Mouse (Mus musculus): ENCODE results near the gene Caskin1. TPM values are rescaled to one million over a fixed set of nuclear protein-coding genes. Genes with fewer than 3 reads are reported as not detected.

Gene Caskin1
- polyA plus RNA-seq, 1 experiment from 2014 or later, result 1.5 TPM

GRCm38 (mm10) chr17:24489265-24490030, 1.0 kb downstream of the Caskin1 start:
- Histone ChIP-seq H3K9ac (replicated peaks; ENCODE audit: low read length) (peak overlapping the region; percentile 80), H3K36me3 (ENCODE audit: insufficient read depth, low read length) (no peaks in the 10 kb centered on the region), H3K4me1 (ENCODE audit: insufficient read depth, low read length) (peaks cover 8% of the 10 kb centered on the region), H3K4me2 (replicated peaks; ENCODE audit: low read depth, low read length) (peak overlapping the region; percentile 98), H3K9me3 (ENCODE audit: low read length) (no peaks in the 10 kb centered on the region), H3K27ac (ENCODE audit: low read length) (no peak overlapping the region), H3K27me3 (ENCODE audit: insufficient read depth, low read length) (peaks cover 24% of the 10 kb centered on the region), H3K4me3 (ENCODE audit: low read length) (peak overlapping the region; percentile 71)
- ATAC-seq (ENCODE audit: low FRiP score, low TSS enrichment), result 0 out of 2 replicates have a peak, but pooled peaks have one; percentile 7
- 19% methylated on average over 19 of the region's 19 CpGs for WGBS

- H3K9me3 ChIP-seq (ENCODE audit: low read length), result no peaks in the 10 kb centered on the region
- no peak overlapping the region for H3K4me3 ChIP-seq (ENCODE audit: low read length)
- H3K36me3 ChIP-seq (ENCODE audit: insufficient read depth, low read length), result no peaks in the 10 kb centered on the region
- 70% methylated on average over 4 of the region's 4 CpGs for WGBS
- H3K9ac ChIP-seq (replicated peaks; ENCODE audit: low read length), result no peak overlapping the region
- no peak overlapping the region for H3K4me2 ChIP-seq (replicated peaks; ENCODE audit: low read depth, low read length)
- no peak for ATAC-seq (ENCODE audit: low FRiP score, low TSS enrichment)
- peaks cover 24% of the 10 kb centered on the region for H3K27me3 ChIP-seq (ENCODE audit: insufficient read depth, low read length)
- no peak overlapping the region for H3K27ac ChIP-seq (ENCODE audit: low read length)
- H3K4me1 ChIP-seq (ENCODE audit: insufficient read depth, low read length), result peaks cover 8% of the 10 kb centered on the region
These were observed 2.0 kb downstream of the Caskin1 start for GRCm38 (mm10) chr17:24490399-24490798.

- ATAC-seq (ENCODE audit: low FRiP score, low TSS enrichment), result no peak
- Histone ChIP-seq H3K9ac (replicated peaks; ENCODE audit: low read length) (no peak overlapping the region), H3K27me3 (ENCODE audit: insufficient read depth, low read length) (peaks cover 6% of the 10 kb centered on the region), H3K36me3 (ENCODE audit: insufficient read depth, low read length) (no peaks in the 10 kb centered on the region), H3K4me3 (ENCODE audit: low read length) (no peak overlapping the region), H3K9me3 (ENCODE audit: low read length) (no peaks in the 10 kb centered on the region), H3K4me2 (replicated peaks; ENCODE audit: low read depth, low read length) (no peak overlapping the region), H3K27ac (ENCODE audit: low read length) (no peak overlapping the region), H3K4me1 (ENCODE audit: insufficient read depth, low read length) (no peaks in the 10 kb centered on the region)
- WGBS, result 46% methylated on average over 2 of the region's 2 CpGs
These were observed 6.4 kb downstream of the Caskin1 start for GRCm38 (mm10) chr17:24494627-24495335.

DNA sequence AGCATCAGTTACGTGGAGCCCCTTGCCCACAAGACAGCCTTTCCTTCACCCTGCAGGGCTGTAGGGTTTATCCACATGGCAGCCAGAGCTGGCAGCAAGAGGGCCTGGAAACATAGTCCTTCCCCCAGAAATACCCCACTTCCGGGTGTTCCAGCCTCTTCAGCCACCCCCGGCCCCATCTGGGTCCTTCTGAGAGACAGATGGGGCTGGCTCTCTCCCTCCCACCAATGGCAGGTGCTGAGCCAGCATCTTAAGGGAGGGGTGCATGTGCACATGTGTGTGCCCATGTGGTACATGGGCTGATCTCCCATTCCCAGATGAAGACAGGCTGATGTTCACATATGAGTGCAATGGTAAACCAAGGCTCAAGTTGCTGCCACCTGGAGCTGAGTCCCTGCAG, 7.0 kb downstream of the Caskin1 start:
- Histone ChIP-seq H3K4me3 (ENCODE audit: low read length) (no peak overlapping the region), H3K36me3 (ENCODE audit: insufficient read depth, low read length) (no peaks in the 10 kb centered on the region), H3K27me3 (ENCODE audit: insufficient read depth, low read length) (no peaks in the 10 kb centered on the region; the same call in 1 of the 2 replicates), H3K9me3 (ENCODE audit: low read length) (no peaks in the 10 kb centered on the region), H3K9ac (replicated peaks; ENCODE audit: low read length) (no peak overlapping the region), H3K4me2 (replicated peaks; ENCODE audit: low read depth, low read length) (no peak overlapping the region), H3K4me1 (ENCODE audit: insufficient read depth, low read length) (no peaks in the 10 kb centered on the region), H3K27ac (ENCODE audit: low read length) (no peak overlapping the region)
- WGBS, result 74% methylated on average over 3 of the region's 3 CpGs
- no peak for ATAC-seq (ENCODE audit: low FRiP score, low TSS enrichment)

GRCm38 (mm10) chr17:24496026-24496425, 7.6 kb downstream of the Caskin1 start:
- H3K4me3 ChIP-seq (ENCODE audit: low read length), result no peak overlapping the region
- WGBS, result 93% methylated on average over 1 of the region's 1 CpGs
- no peak overlapping the region for H3K27ac ChIP-seq (ENCODE audit: low read length)
- no peaks in the 10 kb centered on the region for H3K9me3 ChIP-seq (ENCODE audit: low read length)
- H3K4me1 ChIP-seq (ENCODE audit: insufficient read depth, low read length), result no peaks in the 10 kb centered on the region
- H3K27me3 ChIP-seq (ENCODE audit: insufficient read depth, low read length), result no peaks in the 10 kb centered on the region
- H3K36me3 ChIP-seq (ENCODE audit: insufficient read depth, low read length), result no peaks in the 10 kb centered on the region
- ATAC-seq (ENCODE audit: low FRiP score, low TSS enrichment), result no peak
- no peak overlapping the region for H3K4me2 ChIP-seq (replicated peaks; ENCODE audit: low read depth, low read length)
- no peak overlapping the region for H3K9ac ChIP-seq (replicated peaks; ENCODE audit: low read length)

- Histone ChIP-seq H3K4me1 (ENCODE audit: insufficient read depth, low read length) (0 out of 2 replicates have a peak, but pooled peaks cover 4% of the 10 kb centered on the region), H3K27ac (ENCODE audit: low read length) (no peak overlapping the region), H3K9me3 (ENCODE audit: low read length) (no peaks in the 10 kb centered on the region), H3K36me3 (ENCODE audit: insufficient read depth, low read length) (no peaks in the 10 kb centered on the region), H3K4me2 (replicated peaks; ENCODE audit: low read depth, low read length) (no peak overlapping the region), H3K4me3 (ENCODE audit: low read length) (no peak overlapping the region), H3K9ac (replicated peaks; ENCODE audit: low read length) (no peak overlapping the region), H3K27me3 (ENCODE audit: insufficient read depth, low read length) (no peaks in the 10 kb centered on the region)
- ATAC-seq (ENCODE audit: low FRiP score, low TSS enrichment), result no peak
- WGBS, result 39% methylated on average over 11 of the region's 11 CpGs
These were observed 13.8 kb downstream of the Caskin1 start for GRCm38 (mm10) chr17:24502208-24502607.

- Histone ChIP-seq H3K9ac (replicated peaks; ENCODE audit: low read length) (no peak overlapping the region), H3K36me3 (ENCODE audit: insufficient read depth, low read length) (peaks cover 9% of the 10 kb centered on the region), H3K4me3 (ENCODE audit: low read length) (no peak overlapping the region), H3K9me3 (ENCODE audit: low read length) (no peaks in the 10 kb centered on the region), H3K4me2 (replicated peaks; ENCODE audit: low read depth, low read length) (no peak overlapping the region), H3K27me3 (ENCODE audit: insufficient read depth, low read length) (no peaks in the 10 kb centered on the region), H3K4me1 (ENCODE audit: insufficient read depth, low read length) (0 out of 2 replicates have a peak, but pooled peaks cover 4% of the 10 kb centered on the region), H3K27ac (ENCODE audit: low read length) (no peak overlapping the region)
- ATAC-seq (ENCODE audit: low FRiP score, low TSS enrichment), result no peak
- WGBS, result 93% methylated on average over 10 of the region's 10 CpGs
These were observed 15.7 kb downstream of the Caskin1 start for GRCm38 (mm10) chr17:24504085-24504484.

- Histone ChIP-seq H3K27me3 (ENCODE audit: insufficient read depth, low read length) (no peaks in the 10 kb centered on the region), H3K9ac (replicated peaks; ENCODE audit: low read length) (no peak overlapping the region), H3K4me3 (ENCODE audit: low read length) (no peak overlapping the region), H3K36me3 (ENCODE audit: insufficient read depth, low read length) (peaks cover 22% of the 10 kb centered on the region), H3K4me2 (replicated peaks; ENCODE audit: low read depth, low read length) (no peak overlapping the region), H3K27ac (ENCODE audit: low read length) (no peak overlapping the region), H3K9me3 (ENCODE audit: low read length) (no peaks in the 10 kb centered on the region), H3K4me1 (ENCODE audit: insufficient read depth, low read length) (0 out of 2 replicates have a peak, but pooled peaks cover 4% of the 10 kb centered on the region)
- 93% methylated on average over 30 of the region's 30 CpGs for WGBS
- no peak for ATAC-seq (ENCODE audit: low FRiP score, low TSS enrichment)
These were observed 17.0 kb downstream of the Caskin1 start for GRCm38 (mm10) chr17:24505286-24505955.

- Histone ChIP-seq H3K36me3 (ENCODE audit: insufficient read depth, low read length) (peaks cover 33% of the 10 kb centered on the region), H3K9ac (replicated peaks; ENCODE audit: low read length) (peak overlapping the region; percentile 52), H3K4me2 (replicated peaks; ENCODE audit: low read depth, low read length) (peak overlapping the region; percentile 41), H3K9me3 (ENCODE audit: low read length) (no peaks in the 10 kb centered on the region), H3K27ac (ENCODE audit: low read length) (no peak overlapping the region), H3K4me3 (ENCODE audit: low read length) (peak overlapping the region; percentile 22), H3K4me1 (ENCODE audit: insufficient read depth, low read length) (0 out of 2 replicates have a peak, but pooled peaks cover 4% of the 10 kb centered on the region), H3K27me3 (ENCODE audit: insufficient read depth, low read length) (no peaks in the 10 kb centered on the region)
- WGBS, result 31% methylated on average over 36 of the region's 36 CpGs
- ATAC-seq (ENCODE audit: low FRiP score, low TSS enrichment), result peak; percentile 9; the same call in 1 of the 2 replicates
These were observed 18.1 kb downstream of the Caskin1 start for GRCm38 (mm10) chr17:24506332-24507070.

Measured in kidney, embryonic 16.5 days (tissue).